Mouse (Mus musculus) cerebellum, postnatal 14 days (tissue): ENCODE measurements around the gene Tmem254a.
"Not testable (repeated sequence)": the region's sequence is repeated elsewhere in the genome, so short reads cannot be mapped to it uniquely, and the experiment has no call there.

Source experiments
- DNase-seq, 2 experiments: peaks; one replicate each; pipeline ENCODE4 v3.0.0; 2021; ENCODE audit warnings: mixed read lengths in 2 of 2

The Tmem254a gene

GRCm38 (mm10) chr14:25927562-25927881 is at the start of gene Tmem254a:
Gene Tmem254a (minus strand): TSS chr14:25927672.
- not testable (repeated sequence) for DNase-seq

- DNase-seq = not testable (repeated sequence)
These were observed 30.4 kb upstream of the Tmem254a start for GRCm38 (mm10) chr14:25957861-25958260.

DNA sequence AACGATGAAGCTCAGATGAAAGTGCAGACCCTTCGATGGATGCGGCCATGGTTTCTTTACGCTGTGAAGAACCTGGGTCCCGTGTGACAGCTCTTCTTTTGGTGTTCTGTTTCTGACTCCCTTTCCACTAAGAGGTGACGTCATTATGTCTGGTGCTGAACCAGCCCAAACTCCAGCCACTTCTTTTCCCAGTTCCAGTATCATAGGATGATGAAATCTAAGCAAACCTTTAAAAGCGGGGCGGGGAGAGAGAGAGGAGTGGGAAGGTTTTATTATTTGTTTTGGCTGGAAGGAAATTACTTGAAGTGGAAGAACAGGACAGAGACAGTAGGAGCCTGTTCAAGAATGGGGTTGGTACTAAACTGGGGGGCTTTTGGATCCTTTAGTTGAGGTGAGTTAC is 10.5 kb upstream of the Tmem254a start, which contains the start of gene Cphx1:
Cphx1 (plus strand) TSS at position 301 of the 400 bp plus-strand sequence.
- not testable (repeated sequence) for DNase-seq

DNA sequence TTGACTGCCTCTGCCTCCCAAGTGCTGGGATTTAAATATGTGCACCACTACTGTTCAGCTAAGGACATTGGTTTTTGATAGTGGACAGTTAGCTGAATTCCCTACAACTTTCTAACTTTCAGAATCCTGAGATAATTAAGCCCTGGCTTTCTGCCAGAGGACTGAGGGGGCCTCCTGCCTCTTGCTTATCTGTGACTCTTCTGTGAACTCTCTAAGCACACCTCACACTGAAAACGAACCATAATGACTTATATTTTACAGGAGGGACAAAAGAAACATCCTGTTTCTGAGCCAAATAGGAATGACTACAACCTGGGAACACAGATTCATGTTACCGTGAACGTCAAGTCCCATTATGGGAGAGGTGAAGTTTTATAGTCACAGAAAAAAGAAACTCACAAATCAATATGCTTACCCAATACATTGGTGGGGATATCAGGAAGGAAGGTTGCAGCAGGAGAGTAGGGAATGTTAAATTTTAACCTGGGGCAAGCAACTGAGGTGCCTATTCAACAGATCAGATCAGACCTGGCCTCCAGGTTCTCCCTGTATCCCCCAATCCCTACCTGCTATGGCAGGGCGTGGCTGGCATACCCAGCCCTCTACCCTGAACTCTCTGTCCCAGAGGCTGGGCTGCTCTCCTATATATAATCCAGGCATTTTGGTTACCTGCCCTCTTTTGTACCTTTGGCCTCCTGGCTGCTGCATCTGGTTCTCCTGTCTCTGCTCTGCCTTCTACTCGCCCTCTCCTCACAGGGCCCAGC is 9.6 kb upstream of the Tmem254a start:
- not testable (repeated sequence) for DNase-seq

DNA sequence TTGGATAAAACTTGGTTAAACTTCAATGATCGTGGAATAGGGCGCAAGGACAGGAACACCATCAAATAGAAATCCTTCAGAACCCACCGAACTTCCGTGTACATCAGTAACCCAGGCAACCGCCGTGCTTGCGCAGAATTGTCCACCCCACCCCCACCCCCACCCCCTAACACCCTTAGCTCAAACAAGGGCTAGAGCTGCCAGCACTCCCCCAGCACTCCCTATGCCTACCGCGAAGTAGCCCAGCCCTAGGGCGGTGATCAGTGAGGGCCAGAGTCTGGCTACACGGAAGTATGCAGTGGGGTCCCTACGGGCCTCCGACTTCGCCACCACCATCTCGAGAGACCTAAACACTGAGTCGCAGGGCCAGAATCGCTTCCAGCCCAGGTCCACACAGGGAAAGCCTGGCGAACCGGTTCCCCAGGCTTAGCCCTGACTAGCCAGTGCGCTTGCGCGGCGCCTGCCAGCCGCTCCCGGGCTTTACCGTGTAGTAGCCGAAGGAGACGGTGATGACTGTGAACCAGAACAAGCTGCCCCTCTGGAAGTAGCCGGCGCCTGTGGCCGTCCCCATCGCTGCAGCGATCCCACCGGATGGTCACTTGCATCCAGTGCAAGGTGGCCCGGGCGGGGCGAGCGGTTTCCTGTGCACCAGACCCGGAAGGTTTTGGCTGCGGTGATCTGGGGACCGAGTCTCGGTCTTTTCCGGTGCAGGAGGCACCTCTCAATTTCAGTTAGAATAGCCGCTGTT is 484 bp downstream of the Tmem254a start:
- not testable (repeated sequence) for DNase-seq

DNA sequence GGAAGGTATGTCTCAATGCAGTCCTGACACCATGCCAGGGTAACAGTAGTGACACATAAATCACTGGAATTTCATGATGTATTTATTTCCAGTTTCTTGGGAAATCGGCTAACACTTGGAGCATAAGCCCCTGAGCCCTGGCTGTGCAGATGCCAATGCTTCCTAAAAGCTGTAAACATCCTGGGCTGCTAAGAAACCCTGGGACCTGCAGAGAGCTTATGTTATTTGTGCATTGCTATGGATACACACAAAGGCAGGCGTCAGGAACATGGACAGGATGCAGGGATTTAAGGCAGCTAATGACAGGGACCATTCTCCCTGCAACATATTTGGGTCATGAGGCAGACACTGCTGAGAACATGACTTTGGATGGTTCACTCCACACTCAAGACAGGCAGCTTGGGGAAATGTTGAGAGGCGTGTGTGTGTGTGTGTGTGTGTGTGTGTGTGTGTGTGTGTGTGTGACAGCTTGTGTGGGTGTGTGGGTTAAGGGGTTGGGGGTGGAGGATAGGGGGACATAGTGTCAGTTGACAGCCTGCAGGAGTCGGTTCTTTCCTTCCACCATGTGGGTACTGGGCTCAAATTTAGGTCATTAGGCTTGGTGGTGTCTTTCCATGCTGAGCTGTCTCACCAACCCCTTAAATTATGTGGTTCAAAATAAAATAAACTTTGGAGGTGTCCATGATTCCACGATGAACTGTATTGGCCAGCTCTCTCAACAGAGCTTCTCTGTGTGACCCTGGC is 8.9 kb downstream of the Tmem254a start:
- not testable (repeated sequence) for DNase-seq

DNA sequence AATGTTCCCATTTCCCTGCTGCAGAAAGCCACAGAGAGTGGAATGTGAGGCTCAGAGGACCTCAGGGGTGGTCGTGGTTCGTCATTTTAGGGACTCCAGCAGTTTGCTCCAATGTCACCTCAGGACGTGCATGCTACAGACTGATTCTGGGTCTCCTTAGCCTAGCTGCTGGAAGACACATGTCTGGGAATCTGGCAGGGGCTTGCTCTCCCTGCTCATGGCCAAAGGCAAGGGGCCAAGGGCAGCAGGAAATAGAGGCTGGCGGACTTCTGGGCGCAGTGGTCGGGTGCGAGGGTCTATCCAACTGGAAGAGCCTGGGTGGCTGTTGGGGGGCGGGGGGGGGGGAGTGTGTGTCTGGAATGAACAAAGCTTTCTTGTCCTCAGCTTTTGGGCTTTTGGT is 18.5 kb downstream of the Tmem254a start:
- DNase-seq = not testable (repeated sequence)

GRCm38 (mm10) chr14:25907272-25907671 is 20.2 kb downstream of the Tmem254a start:
- not testable (repeated sequence) for DNase-seq

- DNase-seq = peak in 1 of 2 experiments; percentile 1
These were observed 22.2 kb downstream of the Tmem254a start for GRCm38 (mm10) chr14:25905243-25905642.

GRCm38 (mm10) chr14:25903000-25903399 is 24.5 kb downstream of the Tmem254a start, which contains the start of gene Plac9a:
Gene Plac9a (minus strand): TSS chr14:25903100.
- not testable (repeated sequence) for DNase-seq

- DNase-seq = not testable (repeated sequence)
These were observed 31.8 kb downstream of the Tmem254a start for GRCm38 (mm10) chr14:25895686-25896085.

DNA sequence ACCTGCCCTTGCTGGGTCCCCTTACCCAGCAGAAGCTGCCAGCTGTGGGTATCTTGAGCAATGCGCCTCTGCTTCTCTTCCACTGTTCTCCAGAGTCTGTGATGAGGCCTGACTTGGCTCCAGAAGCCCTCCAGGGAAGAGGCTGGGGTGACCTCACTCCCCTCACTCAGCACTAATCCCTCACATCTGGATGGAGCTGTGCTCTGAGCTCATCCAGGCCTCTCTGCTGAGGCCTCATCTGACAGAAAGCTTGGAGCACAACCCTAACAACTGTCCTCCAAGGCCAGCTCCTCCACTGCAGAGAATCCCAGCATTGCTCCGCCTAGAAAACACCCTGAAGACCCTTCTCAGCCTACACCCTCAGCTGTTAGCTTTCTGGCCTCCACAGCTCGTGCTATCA is 32.9 kb downstream of the Tmem254a start:
- not testable (repeated sequence) for DNase-seq

DNA sequence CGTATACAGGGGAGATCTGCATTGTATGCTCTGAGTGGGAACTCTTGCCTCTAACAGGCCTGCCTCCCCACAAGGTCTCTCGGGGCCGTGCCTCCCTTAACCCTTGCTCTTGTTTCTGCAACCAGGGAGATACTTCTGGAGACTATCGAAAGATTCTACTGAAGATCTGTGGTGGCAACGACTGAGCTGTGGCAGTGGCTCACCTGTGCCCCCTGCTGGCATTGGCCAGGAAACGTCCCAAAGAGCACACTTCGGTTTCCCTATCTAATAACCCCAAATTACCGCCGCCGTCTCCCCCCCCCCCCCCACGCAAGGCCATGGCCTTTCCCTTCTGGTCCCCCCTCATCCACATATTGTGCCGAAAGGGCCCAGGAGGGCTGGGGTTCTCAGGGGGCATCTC is 41.6 kb downstream of the Tmem254a start:
- not testable (repeated sequence) for DNase-seq

- not testable (repeated sequence) for DNase-seq
These were observed 45.7 kb downstream of the Tmem254a start for GRCm38 (mm10) chr14:25881769-25882168.

- DNase-seq = not testable (repeated sequence)
These were observed 50.8 kb downstream of the Tmem254a start for GRCm38 (mm10) chr14:25876640-25877039.
